Mouse (Mus musculus) MEL (cell line): Measurements from ENCODE around the gene Slc6a14.

ENCODE experiments used
- EP300 ChIP-seq, 2 experiments: IDR thresholded peaks; 2 replicates each; pipeline ENCODE4 v1.6.1; 2011; ENCODE audit warnings: improper control_type of control experiment in 2 of 2, low read length in 2 of 2, low read depth in 1 of 2, mild to moderate bottlenecking in 1 of 2
- ZNF384 ChIP-seq: IDR thresholded peaks from 2 replicates; pipeline ENCODE4 v1.6.1; 2012; ENCODE audit warnings: low read depth, mild to moderate bottlenecking, inconsistent platforms, low read length, improper control_type of control experiment

- TF ChIP-seq ZNF384 (no peak), EP300 (IDR thresholded peaks at IDR 0.05; ENCODE audit: low read depth in 1 of 2, low read length in 2 of 2) (no peak)
These were observed 43.8 kb upstream of the Slc6a14 start for GRCm38 (mm10) chrX:21670896-21671295.
